Mouse (Mus musculus) bone marrow, adult 2 months (tissue): ENCODE measurements at regions not wholly inside any gene's neighbourhood (a gene's known extent, or its start where the extent isn't known, plus 50 kb on each side); places are given as distances from the start of the nearest gene placed in this dataset.

ENCODE experiments used
- CTCF ChIP-seq: fragments of 200-500 bp; IDR thresholded peaks from 2 replicates; pipeline ENCODE4 v1.5.1; 2011; ENCODE audit warnings: low read length, control low read depth; ENCODE audit not compliant: control insufficient read depth, insufficient read depth
- POLR2A ChIP-seq: fragments of 200-500 bp; IDR thresholded peaks from 2 replicates; pipeline ENCODE4 v1.6.1; 2011; ENCODE audit warnings: low read depth, mild to moderate bottlenecking, control low read depth, low read length, borderline replicate concordance; ENCODE audit not compliant: control insufficient read depth

DNA sequence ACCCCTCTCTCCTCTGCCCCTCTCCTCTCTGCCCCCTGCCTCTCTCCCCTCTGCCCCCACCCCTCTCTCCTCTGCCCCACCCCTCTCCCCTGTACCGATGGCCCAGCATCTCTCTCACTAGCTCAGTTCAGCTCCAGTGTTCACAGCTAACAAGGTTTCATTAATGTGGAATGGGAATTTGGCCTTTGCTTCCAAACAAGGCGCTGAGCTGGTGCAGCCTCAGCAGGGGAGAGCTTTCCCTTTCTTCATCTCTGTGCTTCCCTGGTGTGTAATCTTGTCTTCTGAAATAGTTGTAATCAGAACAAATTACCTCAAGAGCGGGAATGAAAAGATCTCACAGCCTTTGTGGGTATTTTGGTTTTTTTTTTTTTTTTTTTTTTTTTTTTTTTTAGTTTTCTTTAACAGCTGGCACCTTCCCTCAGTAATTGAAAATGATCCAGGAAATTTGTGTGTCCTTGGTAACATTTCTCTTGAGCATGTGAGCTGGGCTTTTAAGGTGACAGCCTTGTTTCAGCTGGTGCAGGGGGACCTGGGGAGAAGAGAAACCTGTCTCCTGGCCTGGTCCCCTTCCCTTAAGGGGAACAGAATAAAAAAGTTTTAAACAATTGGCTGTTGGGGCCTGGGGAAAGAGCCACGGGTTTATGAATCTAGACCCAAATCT, 90.5 kb downstream of the Aldh8a1 start:
- TF ChIP-seq CTCF: no peak
- no peak for TF ChIP-seq POLR2A
